Mouse (Mus musculus) mouse embryonic stem cell (cell line): ENCODE measurements around the gene Adat3.
"Not testable (repeated sequence)": the region's sequence is repeated elsewhere in the genome, so short reads cannot be mapped to it uniquely, and the experiment has no call there.

Source experiments
- in situ Hi-C, 2 experiments: fragments of 300-500 bp; cut with MboI; formaldehyde crosslinking; loops; 1 replicate in 1 of 2; 3 replicates in 1 of 2; pipeline ENCODE4 v1.14.3; 2019 to 2020; ENCODE audit warnings: low sequenced_read_pairs in 2 of 2, low pct_unique_long_range_greater_than_20kb in 1 of 2, mixed read lengths in 1 of 2; ENCODE audit not compliant: unreplicated experiment in 1 of 2

Adat3 gene

GRCm38 (mm10) chr10:80604988-80605387 is 2.3 kb downstream of the Adat3 start:
- in situ Hi-C loops, result no loop called here

DNA sequence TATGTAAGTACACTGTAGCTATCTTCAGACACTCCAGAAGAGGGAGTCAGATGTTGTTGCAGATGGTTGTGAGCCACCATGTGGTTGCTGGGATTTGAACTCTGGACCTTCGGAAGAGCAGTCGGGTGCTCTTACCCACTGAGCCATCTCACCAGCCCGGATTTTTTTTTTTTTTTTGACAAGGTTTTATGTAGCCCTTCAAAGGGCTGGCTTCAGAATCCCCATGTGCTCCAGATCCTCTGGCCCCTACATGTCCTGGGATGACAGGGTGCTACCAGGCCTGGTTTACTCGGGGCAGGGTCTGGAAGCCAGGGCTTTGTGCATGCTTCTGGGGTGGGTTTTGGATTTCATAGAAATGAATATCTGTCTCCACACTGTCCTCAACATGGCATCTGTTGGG is 3.0 kb downstream of the Adat3 start, which contains the start of gene Gm49322:
Gene Gm49322 (plus strand): TSS at position 301 of the 400 bp plus-strand sequence.
- in situ Hi-C loops, result not testable (repeated sequence)

DNA sequence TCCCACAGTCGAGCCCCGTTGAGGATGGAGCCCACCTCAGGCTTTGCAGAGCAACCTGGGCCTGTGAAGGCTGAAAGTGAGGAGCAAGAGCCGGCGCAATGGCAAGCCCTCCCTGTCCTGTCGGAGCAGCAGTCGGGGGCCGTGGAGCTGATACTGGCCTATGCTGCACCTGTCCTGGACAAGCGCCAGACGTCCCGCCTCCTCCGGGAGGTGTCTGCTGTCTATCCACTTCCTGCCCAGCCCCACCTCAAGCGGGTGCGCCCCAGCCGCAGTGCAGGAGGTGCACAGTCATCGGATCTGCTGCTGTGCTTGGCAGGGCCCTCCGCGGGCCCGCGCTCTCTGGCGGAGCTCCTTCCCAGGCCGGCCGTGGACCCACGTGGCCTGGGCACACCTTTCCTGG is 3.6 kb downstream of the Adat3 start:
- in situ Hi-C loops, result no loop called here

GRCm38 (mm10) chr10:80606737-80607350 is 4.2 kb downstream of the Adat3 start:
- in situ Hi-C loops, result no loop called here

GRCm38 (mm10) chr10:80608435-80608834 is 5.8 kb downstream of the Adat3 start:
- in situ Hi-C loops, result no loop called here

DNA sequence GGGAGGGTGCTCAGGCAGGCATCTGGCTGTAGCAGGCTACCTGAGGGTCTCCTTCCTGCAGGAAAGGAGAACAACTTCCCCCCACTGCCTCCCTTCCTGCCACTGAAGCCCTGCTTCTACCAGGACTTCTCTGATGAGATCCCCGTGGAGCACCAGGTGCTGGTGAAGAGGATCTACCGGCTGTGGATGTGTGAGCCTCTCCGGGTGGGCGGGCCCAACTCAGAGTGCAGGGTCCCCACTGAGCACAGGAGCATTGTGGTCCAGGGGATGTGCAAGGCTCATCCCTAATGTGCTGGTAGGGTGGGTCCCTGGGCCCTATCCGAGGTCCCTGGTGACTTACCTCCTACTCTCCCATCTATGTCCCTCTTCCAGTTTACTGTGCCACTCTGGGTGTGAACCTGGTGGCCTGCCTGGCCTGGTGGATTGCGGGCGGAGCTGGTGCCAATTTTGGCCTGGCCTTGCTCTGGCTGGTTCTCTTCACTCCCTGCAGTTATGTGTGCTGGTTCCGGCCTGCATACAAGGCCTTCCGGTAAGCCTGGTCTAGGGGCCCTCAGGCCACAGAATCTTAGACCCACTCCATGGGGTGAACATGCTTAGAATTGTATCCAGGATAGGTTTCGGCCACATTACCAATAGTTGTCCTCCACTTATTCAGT is 6.7 kb downstream of the Adat3 start:
- in situ Hi-C loops, result no loop called here

DNA sequence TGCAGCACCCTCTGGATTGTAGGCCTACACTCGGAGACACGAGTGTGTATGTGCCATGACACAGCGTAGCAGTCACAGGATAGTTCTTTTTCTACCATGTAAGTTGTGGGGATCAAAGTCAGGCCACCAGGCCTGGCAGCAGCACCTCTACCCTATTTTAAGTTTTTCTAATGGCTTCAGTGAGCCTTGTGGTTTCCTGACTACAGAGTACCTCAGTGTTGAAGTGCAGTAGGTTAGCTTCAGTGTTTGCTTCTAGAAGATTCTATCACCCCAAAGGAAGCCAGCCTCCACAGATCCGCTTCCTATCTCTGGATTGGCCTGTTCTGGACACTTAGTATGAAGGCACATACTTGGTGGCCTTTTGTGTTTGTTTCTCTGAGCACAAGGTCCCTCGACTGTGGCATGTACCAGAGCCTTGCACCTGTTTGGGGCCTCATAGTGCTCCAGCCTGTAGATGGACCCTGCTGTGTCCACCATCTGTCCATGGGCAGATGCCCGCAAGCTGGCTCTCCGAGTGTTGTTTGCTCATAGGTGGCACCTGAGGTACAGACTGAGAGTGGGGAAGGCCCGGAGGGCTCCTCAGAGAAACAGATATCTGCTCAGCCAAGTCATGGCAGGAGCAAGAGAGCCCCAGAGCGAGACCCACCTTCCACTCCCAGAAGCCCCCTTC is 7.6 kb downstream of the Adat3 start:
- in situ Hi-C loops, result no loop called here

- in situ Hi-C loops, result no loop called here
Measured at GRCm38 (mm10) chr10:80611024-80611423, 8.3 kb downstream of the Adat3 start.

- in situ Hi-C loops, result no loop called here
Measured at GRCm38 (mm10) chr10:80611905-80612304, 9.2 kb downstream of the Adat3 start.

DNA sequence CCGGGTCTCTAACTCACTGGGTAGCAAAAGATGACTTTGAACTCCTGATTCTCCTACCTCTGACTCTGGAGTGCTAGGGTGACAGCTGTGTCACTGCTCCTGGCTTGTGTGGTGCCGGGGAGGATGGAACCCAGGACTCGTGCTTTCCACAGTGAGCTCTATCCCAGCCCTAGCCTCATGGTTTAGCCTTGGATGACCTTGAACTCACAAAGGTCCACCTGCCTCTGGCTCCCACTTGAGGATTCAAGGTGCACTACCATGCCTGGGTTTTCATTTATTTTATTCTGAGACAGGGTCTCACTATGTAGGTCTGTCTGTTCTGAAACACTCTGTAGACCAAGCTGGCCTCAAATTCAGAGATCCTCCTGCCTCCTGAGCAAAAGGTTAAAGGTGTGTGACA is 11.1 kb downstream of the Adat3 start:
- in situ Hi-C loops, result no loop called here

DNA sequence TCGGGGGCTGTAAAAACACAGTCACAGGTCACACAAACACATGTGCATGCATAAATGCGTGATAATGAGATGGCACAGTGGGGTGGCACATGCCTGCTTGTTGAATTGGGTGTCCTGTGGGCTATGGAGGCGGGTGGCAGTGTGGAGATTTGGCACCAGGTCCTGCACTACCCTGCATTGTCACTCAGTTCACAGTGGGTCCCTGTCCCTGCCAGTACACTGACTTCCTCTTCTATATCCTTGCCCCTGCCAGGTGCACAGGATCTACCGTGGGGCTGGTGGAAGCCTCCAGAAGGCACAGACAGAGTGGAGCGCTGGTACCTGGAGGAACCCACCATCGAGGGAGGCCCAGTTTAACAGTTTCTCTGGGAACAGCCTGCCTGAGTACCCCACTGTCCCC is 11.7 kb downstream of the Adat3 start:
- in situ Hi-C loops, result no loop called here

DNA sequence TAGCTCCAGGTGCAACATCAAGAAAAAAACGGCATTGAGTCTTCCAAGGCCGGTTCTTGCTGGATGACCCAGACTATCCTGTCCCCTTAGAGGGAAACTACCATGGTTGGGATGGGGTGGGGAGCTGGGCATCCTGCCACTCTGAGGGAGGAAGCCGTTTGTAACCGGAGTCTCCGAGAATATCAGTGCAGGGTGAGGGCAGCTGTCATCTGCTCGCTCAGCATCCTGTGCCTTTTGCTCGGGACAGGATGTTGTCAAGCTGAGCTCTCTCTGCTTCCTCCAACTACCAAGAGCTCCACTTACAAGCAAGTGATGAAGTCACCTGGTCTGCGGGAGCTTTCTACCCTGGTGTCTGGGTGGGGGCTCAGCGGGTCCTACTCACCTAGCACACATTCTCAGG is 15.5 kb downstream of the Adat3 start:
- in situ Hi-C loops, result no loop called here

- in situ Hi-C loops, result no loop called here
Measured at GRCm38 (mm10) chr10:80619465-80620244, 17.0 kb downstream of the Adat3 start.

DNA sequence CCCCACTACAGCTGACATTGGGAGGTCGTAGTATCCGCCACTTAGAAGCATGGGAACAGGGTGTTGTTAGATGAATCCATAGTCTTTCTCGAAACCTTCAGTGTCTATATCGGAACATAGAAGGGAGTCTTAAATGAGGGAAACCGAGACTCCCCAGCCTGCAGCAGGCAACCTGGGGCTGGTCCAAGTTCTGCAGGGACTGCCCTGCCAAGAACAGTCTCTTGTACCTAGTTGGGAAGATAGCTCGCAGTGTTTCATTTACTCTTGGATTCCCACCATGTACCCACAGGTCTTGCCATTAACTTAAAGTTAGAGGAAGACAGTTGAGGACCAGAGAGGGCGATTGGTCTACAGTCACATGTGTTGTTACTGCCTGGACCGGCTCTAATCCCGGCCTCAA is 17.7 kb downstream of the Adat3 start:
- in situ Hi-C loops, result no loop called here

DNA sequence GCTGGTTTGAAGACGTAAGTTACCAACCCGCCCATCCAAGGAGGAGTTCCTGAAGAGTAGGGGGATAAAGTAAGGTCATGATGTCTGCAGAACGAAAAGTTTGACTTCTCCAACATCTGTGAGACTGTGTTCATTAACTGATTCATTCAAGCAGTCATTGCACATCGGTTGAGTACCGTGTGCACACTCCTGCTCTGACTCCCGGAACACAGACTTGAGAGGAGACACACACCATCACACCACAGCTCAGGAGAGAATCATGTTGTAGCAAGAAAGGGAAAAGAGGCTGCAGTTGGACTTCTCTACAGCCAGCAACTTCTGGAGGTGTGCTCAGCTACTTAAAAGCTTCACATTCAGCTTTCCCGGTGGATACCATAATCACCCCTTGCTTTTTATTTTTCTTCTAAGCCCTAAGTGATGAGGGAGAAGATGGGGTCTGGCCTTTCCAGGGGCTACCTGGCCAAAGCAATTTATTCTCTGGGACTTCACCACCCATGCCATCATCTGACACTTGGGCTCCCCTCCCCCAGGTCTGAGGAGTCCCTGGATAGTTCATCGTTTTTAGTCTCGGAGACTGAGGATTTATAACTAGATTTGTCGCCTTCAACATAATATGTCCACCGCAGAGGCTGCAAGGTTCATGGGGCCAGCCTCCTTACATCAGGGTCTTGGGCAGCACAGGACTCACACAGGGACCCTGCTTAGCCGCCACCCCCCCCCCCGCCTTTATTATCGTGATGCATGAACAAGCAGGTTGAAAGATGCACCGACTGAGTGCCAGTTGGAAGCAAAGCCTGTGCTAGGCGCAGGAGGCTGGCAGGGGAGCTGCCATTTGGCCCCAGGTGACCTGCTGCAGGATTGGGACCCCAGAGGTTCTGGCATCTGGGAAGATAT is 18.4 kb downstream of the Adat3 start:
- in situ Hi-C loops, result no loop called here

DNA sequence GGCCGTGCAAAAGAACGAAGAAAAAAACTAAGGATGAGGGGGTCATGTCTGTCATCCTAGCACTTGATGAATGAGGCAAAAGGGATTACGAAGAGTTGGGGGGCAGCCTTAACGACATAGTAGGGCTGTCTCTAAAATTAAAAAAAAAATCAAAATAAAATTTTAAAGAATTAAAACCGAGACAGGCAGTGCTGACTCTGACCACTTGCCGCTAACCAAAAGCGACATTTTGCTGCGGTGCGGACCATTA is 18.9 kb downstream of the Adat3 start:
- in situ Hi-C loops, result no loop called here

- in situ Hi-C loops, result no loop called here
Measured at GRCm38 (mm10) chr10:80621940-80622660, 19.4 kb downstream of the Adat3 start.
